Mouse (Mus musculus): ENCODE data around the gene Panx3.

The Panx3 gene

DNA sequence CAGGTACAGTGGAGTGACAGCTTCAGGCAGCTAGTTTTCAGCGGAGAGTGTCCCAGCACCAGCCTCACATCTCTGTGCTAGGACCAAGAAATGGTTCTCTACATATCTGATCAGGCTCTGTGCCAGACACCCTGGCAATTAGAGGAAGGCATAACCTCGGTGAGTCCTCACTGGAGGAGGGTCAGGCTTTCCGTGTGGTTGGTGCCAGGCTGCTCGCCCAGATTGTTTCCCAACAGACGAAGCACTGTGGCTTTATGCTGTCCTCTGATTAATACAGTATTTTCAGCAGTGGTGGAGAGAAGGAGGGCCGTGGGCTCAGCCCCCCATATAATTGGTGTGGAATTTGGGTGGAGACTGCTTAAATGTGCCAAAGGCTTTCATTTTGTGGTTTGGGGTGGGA lies at the start of gene Panx3:
Gene Panx3, minus strand, starts transcription at position 121 of the 400 bp plus-strand sequence.
- DNase-seq (ENCODE audit: low spot score): no peak

DNA sequence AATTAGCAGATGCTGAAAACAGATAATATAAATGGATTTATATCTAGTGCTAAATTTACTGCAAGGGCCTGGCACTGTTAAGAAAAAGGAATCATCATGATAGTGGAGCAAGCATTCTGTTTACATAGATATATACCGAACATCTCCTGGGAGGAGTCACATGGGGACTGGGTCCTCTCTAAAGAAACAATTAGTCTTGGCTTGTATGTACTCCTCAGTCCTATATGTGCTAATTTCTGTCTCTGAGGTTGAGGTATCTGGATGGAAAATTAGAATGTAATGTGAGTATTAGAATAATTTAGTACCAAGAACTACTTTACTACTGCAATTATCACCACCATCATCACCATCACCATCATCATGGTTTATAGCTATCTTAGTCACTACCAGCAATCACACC lies 47.1 kb upstream of the Panx3 start, which contains the start of gene Olfr160:
Gene Olfr160, minus strand, starts transcription at position 101 of the 400 bp plus-strand sequence.
- DNase-seq (ENCODE audit: low spot score): no peak

DNA sequence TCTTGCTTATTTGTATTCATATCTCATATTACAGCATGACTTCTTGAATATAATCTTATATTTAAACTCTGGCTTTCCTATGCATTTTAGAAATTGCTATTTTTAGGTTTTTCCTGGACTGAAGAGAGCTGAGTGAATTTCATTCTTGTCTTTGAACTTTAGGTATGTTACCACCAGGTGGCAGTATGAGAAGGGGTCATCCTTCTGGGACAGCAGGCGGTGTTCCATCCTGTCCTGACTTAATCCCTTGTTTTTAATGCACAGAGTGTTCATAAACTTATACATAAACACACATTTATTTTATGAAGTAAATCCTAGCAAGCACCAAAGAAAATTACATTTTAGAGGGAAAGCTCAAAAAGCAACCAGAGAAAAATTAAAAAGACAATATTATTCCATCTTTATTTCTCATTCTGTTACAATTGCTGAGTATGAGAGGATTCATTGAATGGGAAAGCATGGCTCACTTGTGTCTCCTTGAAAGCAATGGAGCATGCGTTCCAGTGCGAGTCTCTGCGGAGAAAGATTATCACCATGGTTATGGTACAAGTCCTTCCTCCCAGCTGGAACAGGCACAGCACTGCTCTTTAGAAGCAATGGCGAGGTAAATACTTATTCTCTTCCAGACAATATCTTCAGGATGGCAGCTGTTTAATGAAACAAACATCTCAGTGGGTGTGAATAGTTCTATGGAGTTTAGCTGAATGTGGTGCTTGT lies 21.1 kb upstream of the Panx3 start:
- no peak for DNase-seq (ENCODE audit: low spot score)

DNA sequence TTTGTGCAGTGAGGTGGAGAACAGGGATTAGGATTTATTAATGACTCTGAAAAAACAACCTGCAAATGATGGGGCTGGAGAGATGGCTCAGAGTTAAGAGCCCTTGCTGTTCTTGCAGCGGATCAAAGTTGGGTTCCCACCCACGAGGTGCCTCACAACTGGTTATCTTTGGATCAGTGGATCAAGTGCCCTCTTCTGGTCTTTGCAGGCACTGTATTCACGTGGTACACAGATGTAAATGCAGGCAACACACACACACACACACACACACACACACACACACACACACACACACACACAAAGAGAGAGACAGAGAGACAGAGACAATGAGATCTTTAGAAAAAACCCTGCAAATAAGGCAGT lies 18.9 kb upstream of the Panx3 start:
- DNase-seq (ENCODE audit: low spot score): no peak

DNA sequence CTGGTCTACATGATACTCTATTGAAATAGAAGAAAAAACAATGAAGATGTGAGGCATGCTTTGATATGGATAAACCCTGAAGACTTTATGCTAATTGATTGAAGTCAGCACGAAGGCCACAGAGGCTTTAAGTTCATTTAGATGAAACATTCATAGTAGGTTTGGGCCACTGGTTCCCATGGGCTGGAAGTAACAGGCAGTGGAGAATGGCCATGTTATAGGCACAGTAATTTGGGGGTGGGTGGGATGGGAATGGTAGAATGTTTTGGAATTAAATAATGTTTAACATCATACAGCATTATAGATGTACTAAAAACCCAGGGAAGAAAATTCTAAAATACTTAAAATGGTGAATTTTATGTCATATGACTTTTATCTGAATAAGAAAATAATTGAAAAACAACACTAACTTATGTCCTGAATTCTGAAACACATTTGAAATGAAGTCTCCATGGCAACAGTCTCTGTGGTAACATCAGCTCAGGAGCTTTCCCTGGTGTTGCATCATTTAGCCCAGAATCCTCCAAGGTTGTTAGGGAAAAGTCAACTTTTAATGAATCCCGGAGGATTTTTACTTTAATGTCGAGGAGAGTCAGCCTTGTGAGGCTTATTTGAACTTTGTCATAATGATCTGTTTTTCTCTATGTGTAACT lies 18.4 kb upstream of the Panx3 start:
- no peak for DNase-seq (ENCODE audit: low spot score)

DNA sequence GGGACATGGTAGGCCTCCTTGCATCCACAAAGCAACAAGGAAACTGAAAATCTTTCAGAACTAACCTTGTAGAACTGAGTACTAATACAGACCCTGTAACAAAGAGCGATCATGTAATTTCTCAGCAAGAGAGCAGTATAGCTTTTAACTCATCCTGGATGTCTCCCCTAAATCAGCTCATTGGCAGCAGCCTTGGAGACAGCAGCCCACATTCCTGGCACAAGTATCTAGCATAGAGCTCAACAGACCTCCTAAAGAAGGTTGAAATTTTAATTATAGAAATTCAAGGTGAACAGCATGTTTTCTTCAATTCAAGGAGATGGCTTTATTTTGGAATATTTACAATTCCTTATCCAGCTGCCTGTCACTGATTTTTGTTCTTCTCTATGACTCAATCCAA lies 12.1 kb upstream of the Panx3 start:
- no peak for DNase-seq (ENCODE audit: low spot score)

DNA sequence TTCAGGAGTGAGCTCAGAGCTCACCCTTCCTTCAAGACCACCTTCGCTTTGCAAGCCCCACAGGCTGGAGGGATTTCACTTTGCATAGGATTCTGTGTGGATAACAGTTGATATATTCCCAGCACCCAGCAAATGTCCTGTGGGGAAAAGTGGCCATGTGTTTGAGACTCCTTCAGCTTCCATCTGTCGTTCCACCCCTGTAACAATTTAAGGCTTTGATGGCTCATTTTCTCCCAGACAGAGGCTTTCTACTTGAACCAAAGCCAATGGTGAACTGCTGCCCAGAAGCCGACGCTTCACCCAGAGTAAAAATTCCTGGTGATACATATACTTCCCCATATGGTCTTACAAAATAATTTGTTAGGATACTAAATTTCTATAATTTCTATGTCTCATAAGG lies 6.3 kb upstream of the Panx3 start:
- no peak for DNase-seq (ENCODE audit: low spot score)

DNA sequence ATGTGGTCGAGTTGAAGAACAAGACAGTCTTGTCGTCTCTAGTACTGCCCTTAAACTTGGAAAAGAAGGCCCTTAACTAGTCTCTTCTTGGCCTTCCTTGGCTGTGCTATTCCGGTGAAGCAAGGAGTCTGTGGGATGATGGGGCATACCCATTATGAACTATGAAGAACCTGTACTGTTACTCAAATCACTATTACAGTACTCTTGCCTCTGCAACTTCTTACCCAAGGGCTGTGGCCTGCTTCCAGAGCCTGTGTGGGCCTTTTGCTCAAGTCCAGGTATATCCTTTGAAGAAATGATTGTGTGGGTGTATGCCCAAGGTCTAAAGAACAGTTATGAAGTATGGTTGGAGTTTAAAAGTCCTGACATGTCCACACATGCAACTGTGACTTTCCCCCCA lies 1.2 kb upstream of the Panx3 start:
- DNase-seq (ENCODE audit: low spot score): no peak

DNA sequence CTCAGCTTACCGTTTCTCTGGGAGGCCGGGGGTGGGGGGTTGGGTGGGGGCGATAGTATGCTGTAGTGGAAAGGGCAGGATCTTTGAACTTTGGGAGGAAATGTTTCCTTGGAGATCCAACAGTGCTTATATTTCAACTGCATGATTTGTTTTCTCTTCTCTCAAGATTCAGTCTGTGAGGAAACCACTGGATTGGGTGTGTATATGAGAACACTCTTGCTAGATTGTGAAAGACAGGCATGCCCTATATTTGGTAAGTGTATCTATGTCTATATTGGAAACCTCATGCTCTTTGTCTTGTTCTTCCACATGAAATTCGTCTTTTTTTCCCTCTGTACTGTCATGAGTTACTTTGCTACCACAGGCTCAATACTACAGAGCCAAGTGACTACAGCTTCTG lies 643 bp upstream of the Panx3 start:
- DNase-seq (ENCODE audit: low spot score): no peak

DNA sequence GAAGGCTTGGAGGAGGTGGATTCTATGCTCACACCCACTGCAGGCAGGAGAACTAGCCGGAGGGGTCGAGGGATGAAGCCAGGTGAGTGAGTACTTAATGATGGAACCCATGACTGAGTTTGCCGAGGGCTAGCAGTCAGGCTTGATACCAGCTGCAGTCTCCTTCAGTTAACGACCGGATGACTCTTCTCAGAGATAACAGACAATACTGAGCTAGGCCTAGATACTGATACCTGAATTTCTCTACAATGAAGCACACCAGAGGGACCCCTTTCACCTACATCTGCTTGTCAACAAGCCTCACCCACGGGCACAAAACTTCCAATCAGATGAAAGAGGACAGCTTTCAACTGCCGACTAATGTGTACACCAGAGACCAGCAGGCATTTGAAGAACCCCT lies 3.0 kb downstream of the Panx3 start:
- DNase-seq (ENCODE audit: low spot score): no peak

DNA sequence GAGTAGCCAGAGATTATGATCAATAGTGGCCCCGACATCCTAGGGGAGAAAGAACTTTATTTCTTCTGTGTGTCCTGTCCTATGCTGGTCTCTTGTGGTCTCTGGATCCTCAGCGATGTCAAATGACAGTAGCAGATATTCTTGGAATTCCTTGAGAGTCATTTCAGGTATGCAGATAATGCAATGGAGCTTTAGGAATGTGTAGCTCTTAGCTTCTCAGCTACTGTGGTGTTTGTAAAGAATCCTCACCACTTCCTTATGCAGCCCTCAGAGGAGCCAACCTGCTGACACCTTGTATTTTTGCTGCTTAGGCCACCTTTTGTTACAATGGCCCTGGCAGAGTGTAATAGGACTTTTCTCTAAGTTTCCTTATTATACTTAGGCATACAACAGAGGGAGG lies 4.4 kb downstream of the Panx3 start:
- DNase-seq (ENCODE audit: low spot score): no peak

DNA sequence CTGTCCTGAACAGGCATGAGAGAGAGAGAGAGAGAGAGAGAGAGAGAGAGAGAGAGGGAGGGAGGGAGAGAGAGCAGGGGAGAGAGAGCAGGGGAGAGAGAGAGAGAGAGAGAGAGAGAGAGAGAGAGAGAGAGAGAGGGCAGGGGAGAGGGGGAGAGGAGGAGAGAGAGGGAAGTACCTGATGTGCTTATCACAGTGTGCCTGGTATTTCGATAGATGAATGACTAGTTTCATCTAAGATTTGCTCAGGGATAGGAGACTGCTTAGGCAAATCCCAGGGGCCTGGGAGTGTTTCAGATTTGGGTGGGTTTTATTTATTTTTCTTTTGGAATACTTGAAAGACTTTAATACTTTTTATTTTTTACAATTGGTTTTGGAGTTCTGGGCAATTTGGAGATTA lies 5.8 kb downstream of the Panx3 start:
- no peak for DNase-seq (ENCODE audit: low spot score)

DNA sequence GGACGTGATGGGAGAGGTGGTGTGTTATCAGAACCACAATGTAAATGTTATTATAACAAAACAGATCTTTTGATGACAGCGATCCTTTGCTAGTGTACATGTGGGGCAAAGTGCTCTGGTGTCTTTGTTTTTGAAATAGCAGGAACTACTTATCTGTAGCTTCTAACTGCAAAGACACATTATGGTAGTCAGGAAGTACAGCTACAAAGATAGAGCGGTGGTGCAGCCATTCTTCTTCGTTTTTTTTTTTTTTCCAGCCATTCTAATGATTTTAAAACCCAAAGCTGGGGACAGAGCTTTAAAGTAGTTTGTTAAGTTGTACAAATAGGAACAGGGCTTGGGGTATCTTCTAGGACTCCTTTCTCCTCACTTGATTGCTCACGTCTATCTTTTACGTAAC lies 9.6 kb downstream of the Panx3 start:
- DNase-seq (ENCODE audit: low spot score): no peak

DNA sequence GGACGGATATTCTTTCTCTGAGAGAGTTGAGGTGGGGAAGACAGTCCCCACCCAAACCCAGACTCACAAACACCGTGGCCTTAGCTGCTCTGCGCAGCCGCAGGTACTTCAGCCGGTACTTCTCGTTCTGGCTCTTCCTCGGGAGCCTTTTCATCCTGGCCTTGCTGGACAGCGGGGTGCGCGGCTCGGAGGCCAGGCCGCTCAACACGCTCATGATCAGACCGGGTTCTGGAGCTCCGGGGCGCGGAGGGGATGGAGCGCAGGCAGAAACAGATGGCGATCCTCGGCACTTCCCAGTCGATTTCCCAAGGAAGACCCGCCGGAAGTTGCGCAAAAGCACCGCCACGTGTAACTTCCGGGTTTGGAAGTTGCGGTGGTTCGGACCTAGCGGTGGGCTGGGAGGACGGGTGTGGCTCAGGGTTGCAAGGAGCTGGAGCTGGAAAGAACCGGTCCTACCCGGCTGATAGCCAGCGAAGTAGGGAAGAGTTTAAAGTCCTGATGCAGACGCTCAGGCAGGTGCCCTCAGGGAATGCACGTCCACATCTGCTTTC lies 12.0 kb downstream of the Panx3 start, which contains the start of gene Tbrg1:
Gene Tbrg1, minus strand, starts transcription at position 382 of the 551 bp plus-strand sequence.
- peak; percentile 58 for DNase-seq (ENCODE audit: low spot score)

DNA sequence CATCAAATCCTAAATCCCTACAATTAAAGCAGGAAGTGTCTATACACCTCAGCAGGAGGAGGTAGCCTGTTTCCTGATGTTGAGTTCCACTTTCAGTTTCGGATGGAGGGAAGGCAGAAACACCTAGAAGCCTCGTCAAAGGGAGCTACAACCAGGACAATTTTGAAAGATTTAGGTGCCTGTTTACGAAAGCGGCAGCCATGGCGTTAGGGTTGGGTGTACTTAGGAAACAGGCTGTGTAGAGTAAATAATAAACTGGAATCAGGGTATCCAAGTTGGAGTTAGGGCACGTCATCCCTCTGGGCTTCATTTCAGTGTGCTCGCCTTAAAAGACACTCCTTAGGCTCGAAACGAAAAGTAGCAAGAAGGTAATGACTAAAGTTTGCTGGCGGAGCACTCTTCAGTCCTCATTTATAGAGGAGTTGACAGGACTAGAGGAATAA lies 12.6 kb downstream of the Panx3 start:
- DNase-seq (ENCODE audit: low spot score): peak; percentile 22

DNA sequence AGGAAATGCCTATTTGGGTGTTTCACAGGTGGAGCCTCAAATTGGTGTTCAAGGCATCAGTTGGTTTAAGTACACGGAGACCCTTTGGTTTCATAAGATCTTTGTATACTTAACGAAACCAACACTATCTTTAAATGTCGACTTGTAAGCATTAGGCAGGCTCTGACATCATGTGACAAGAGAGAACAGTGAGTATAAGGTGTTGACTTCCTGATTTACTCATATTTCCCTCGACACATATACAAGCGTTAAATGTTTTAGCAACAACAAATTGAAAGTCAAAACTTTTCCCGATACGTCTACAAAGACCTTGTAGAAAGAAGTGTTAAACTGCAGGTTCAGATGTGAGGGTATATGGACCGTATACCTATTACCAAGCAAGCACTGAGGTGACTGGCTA lies 13.1 kb downstream of the Panx3 start:
- no peak for DNase-seq (ENCODE audit: low spot score)

DNA sequence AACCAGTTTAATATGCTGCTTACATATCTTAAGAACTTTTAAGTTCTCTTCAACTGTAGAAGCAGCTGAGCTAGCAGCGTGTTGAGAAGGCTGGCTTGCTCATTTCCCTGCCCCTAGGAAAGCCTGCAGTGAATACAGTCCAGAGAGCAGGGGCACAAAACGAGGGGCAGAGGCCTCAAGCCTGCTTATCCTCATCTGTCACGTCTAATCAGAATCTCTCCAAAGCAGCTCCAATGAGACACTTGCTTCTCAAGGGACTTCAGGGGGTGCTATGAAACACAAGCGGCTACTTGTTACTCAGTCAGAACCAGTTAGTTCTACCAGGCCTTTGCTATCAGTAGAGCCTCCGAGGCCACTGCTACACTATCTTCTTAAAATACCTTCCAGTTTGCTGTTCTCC lies 15.2 kb downstream of the Panx3 start:
- no peak for DNase-seq (ENCODE audit: low spot score)

DNA sequence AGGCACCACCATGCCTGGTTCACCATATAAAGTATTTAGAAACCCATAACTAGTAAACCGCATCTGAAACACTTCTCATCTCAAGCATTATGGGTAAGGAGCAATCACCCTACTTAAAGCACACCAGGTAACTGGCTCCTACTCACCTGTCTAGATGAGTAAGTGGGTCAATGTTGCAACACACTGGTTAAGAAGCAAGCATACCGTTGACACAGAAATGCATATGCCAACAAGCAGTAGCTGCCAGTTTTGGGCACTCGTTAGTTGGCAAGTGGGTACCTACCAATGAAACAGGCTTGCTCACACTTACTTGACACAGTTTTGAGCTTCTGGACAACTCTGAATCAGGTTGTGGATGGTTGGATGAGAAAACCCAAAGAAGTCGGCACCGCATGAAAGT lies 18.4 kb downstream of the Panx3 start:
- no peak for DNase-seq (ENCODE audit: low spot score)

DNA sequence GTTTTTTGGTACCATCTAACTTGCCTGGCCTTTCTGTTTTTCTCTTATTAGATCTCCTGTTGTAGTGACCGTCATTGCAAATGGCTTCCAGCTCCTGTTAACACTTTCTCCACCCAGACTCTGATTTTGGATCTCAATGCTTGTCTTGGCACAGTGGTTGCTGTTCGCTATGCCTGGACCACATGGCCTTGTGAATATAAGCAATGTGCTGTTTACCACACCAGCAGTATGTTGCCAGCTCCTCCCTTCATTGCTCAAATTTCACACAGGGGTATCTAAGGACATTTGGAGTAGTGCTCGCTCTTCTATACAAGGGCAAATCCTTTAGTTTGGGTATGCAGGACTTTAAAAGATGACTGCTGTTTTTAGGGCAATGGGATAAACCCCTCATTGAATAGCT lies 22.8 kb downstream of the Panx3 start:
- DNase-seq (ENCODE audit: low spot score): no peak

DNA sequence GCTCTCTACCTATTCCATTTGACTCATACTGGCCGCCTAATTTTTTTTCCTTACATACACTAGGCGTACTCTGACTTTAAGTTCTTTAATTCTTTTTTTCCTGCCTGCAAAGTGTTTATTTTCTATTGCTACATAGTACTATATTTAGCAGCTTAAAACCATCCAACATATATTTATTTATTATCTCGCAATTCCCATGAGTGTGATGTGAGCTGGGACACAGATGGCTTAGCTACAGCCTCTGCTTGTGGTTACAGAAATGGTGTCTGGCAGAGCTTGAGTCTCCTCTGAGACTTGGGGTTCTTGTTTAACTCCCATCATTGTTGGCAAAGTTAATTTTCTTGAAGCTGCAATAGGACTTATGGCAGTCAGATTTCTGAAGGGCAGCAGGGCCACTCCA lies 30.3 kb downstream of the Panx3 start:
- DNase-seq (ENCODE audit: low spot score): no peak

DNA sequence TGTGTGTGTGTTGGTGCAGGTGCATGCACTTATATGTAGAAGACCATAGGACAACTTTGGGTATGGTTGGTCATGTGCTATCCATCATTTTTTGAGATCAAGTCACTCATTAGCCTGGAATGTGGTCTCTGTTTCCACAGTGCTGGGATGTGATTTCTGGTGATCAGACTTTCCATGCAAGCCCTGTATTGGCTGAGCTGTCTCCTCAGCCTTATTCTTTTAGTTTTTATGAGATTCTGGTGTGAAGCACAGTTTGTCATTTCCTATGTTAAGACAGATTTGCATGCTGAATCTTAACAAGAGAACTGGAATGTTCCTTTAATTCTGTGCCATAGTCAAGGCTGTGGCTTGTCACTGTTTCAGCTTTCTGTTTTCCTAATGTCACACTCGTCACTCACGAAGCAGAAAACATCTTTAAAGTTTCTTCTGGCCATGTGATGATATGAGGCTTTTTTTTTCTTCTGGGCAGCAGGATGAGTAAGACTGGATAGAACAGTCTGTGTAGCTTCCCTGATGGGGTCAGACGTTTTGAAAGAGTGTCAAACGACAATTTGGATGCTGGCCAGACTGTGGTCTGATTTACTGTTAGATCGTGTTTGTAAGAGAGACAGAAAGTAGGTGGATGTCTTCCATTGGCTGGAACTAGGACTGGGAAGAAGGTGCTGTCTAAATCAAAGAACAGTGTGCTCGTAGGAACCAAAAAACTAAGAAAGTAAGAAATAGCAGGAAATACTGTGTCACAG lies 32.1 kb downstream of the Panx3 start:
- no peak for DNase-seq (ENCODE audit: low spot score)

DNA sequence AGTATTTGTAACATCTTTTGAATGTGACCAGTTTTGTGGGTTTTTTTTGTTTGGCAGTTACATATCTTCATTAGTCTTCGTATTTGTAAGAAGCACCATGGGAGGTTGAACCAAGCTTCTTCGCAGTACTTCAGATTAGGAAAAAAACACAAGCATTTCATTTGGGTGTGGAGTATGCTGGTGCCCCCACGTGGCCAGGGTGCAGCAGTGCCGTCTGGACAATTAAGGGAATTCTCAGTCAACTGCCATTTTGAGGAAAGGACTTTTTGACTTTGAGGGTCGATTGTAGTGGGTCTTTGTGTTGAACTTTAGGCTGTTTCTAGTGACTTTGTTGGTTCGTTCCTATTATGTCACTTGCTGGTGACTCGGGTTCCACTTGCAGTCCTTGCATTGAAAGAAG lies 32.7 kb downstream of the Panx3 start:
- peak; percentile 17 for DNase-seq (ENCODE audit: low spot score)

DNA sequence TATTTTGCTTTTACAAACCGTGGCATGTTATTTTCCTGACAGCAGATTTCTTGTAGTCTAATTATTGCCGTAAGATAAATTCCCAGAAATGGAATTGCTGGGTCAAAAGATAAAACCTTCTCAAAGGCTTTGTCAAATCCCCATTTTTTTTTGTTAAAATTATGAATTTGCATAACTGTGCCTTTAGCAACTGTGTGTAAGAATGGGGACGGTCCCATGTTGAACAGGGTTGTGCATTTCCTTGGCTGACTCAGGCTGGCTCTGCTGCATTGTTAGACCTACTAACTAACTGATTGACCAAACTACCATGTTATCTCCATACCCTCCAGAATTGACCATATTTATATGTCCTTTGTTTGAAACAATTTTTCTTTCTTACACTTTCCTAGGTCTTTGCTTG lies 34.8 kb downstream of the Panx3 start:
- DNase-seq (ENCODE audit: low spot score): no peak
